Mouse (Mus musculus) hindbrain, embryonic 16.5 days (tissue): ENCODE results near the gene Hsd11b1. TPM values are rescaled to one million over a fixed set of nuclear protein-coding genes. Genes with fewer than 3 reads are reported as not detected.

Experiments
- ATAC-seq: fragments of 200-750 bp; cut with Nextera tagmentation; 2 replicates; pipeline ENCODE4 v1.8.0; 2017; ENCODE audit warnings: moderate TSS enrichment, moderate library complexity
- H3K27ac ChIP-seq: fragments of 300-500 bp; sonication (generic); 2 replicates; pipeline ENCODE4 v1.5.1; 2014; ENCODE audit warnings: low read depth, mild to moderate bottlenecking, control low read depth, low read length, moderate library complexity
- H3K27me3 ChIP-seq: fragments of 300-500 bp; sonication (generic); replicated peaks from 2 replicates; pipeline ENCODE4 v1.6.1; 2014; ENCODE audit warnings: low read length; ENCODE audit not compliant: control insufficient read depth, insufficient read depth
- H3K36me3 ChIP-seq: fragments of 300-500 bp; sonication (generic); 2 replicates; pipeline ENCODE4 v1.6.1; 2014; ENCODE audit warnings: mild to moderate bottlenecking, low read length, moderate library complexity, mixed read lengths; ENCODE audit not compliant: control insufficient read depth, insufficient read depth
- H3K4me1 ChIP-seq: fragments of 300-500 bp; sonication (generic); 2 replicates; pipeline ENCODE4 v1.6.1; 2014; ENCODE audit warnings: low read depth, low read length; ENCODE audit not compliant: control insufficient read depth, insufficient read depth
- H3K4me2 ChIP-seq: fragments of 300-500 bp; sonication (generic); 2 replicates; pipeline ENCODE4 v1.6.1; 2014; ENCODE audit warnings: mild to moderate bottlenecking, low read length, control low read depth, moderate library complexity
- H3K4me3 ChIP-seq: fragments of 300-500 bp; sonication (generic); 2 replicates; pipeline ENCODE4 v1.5.1; 2014; ENCODE audit warnings: mild to moderate bottlenecking, low read length, control low read depth, moderate library complexity
- H3K9ac ChIP-seq: fragments of 300-500 bp; sonication (generic); 2 replicates; pipeline ENCODE4 v1.6.1; 2014; ENCODE audit warnings: low read depth, mild to moderate bottlenecking, control low read depth, low read length, moderate library complexity
- H3K9me3 ChIP-seq: fragments of 300-500 bp; sonication (generic); 2 replicates; pipeline ENCODE4 v1.6.1; 2014; ENCODE audit warnings: mild to moderate bottlenecking, low read length, moderate library complexity; ENCODE audit not compliant: control insufficient read depth
- WGBS: fragments of 180-500 bp; shearing (Covaris S2); extraction: QIAGEN DNeasy Blood & Tissue Kit; methylation state at CpG from one replicate; pipeline ENCODE4 v1.1.7; 2014; 5-methylcytosine and 5-hydroxymethylcytosine counted together
- polyA plus RNA-seq: library from polyadenylated mRNA; unstranded; fragments of >200 nt; fragmentation: Nextera tagmentation; extraction: Ambion mirVana; gene quantifications from 2 replicates; pipeline ENCODE4 v1.2.1, GENCODE M21; 2015

The Hsd11b1 gene
- polyA plus RNA-seq, 1 experiment from 2014 or later = 0.89 TPM

DNA sequence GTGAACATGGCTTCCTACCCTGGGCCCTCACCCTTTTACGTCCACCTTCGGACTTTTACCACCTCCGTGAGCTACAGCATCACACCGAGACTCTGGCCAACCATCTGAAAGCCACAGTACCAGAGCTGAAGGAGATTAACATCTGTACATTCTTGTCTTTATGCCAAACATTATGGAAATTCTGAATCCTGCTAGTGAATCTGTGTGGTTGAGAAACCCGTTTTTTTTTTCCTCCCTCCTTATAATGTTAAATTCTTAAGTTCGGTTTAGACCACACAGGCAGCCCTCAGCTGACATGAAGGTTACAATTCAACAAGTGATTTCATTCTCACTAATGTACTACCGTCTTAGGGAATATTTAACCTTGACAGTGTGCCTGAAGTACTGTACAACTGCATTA, 28.9 kb downstream of the Hsd11b1 start:
- ATAC-seq = no peak
- Histone ChIP-seq H3K4me1 (no peaks in the 10 kb centered on the region), H3K36me3 (no peaks in the 10 kb centered on the region), H3K27ac (no peak overlapping the region), H3K27me3 (no peaks in the 10 kb centered on the region), H3K9me3 (no peaks in the 10 kb centered on the region), H3K4me2 (no peak overlapping the region), H3K9ac (no peak overlapping the region), H3K4me3 (no peak overlapping the region)
- 91% methylated on average over 7 of the region's 7 CpGs for WGBS

DNA sequence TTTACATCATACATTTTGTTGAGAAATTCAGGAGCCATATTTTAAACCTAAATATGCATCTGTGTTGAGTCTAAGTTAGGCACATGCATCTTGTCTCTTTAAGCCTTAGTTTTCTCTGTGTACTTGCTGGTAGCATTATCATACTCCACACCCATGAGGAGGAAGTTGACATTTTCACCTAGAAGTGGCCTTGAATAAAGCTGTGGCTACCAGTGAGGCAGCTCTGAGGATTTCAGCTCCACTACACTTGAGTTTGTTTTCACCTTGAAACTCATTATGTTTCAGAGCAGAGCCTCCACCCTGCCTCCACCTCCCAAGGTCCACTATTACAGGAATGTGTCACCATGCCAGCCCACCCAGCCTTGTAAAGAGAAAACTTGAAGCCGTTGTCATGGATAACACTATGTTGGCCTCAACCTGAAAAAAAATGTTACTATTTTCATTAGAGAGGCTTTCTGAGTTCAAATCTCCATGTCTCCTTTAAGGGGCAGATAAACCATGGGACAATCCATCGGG, 29.7 kb downstream of the Hsd11b1 start:
- WGBS = 98% methylated on average over 2 of the region's 2 CpGs

DNA sequence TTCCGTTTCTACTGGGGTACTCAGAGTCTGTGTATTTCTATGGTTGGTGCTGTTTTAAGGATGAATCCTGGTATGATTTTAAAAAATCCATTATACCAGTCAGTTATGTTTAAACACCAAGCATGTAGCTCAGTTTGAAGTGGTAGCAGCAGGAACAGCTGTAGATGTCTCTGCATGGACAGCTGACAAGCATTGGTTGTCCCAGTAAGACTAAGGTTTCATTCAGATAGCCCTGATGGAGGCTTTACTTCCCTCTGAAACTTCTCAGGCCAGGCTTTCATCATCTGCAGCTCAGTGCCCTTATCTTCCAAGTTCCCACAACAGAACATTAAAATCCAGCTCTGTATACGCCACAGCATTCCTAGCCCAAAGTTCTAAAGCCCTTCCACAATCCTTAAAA, 31.1 kb downstream of the Hsd11b1 start:
- H3K9ac ChIP-seq = no peak overlapping the region
- no peaks in the 10 kb centered on the region for H3K4me1 ChIP-seq
- H3K4me3 ChIP-seq = no peak overlapping the region
- ATAC-seq = no peak
- H3K27me3 ChIP-seq = no peaks in the 10 kb centered on the region
- no peaks in the 10 kb centered on the region for H3K9me3 ChIP-seq
- H3K36me3 ChIP-seq = no peaks in the 10 kb centered on the region
- H3K27ac ChIP-seq = no peak overlapping the region
- no peak overlapping the region for H3K4me2 ChIP-seq
- WGBS = 83% methylated on average over 2 of the region's 2 CpGs

More for the DNA sequence above, 29.7 kb downstream of the Hsd11b1 start:
- Histone ChIP-seq H3K36me3 (no peaks in the 10 kb centered on the region), H3K9me3 (no peaks in the 10 kb centered on the region), H3K4me1 (no peaks in the 10 kb centered on the region), H3K27ac (no peak overlapping the region), H3K4me2 (no peak overlapping the region), H3K4me3 (no peak overlapping the region), H3K27me3 (no peaks in the 10 kb centered on the region), H3K9ac (no peak overlapping the region)
- ATAC-seq = no peak

DNA sequence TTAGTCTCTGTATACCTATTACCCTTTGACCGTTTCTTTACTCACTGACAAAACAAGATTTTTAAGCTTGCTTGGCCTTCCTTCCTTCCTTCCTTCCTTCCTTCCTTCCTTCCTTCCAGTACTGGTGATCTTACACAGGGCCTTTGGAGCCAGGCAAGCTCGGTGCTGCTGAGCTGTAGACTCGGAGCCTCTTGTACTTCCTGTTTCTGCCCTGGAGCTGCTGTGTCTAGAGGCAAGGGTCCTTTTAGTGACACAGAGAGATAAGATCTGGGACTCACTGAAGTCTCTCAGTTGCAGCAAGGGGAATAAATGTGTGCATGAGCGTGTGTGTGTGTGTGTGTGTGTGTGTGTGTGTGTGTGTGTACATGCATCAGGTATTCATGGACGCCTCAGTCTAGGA, 32.9 kb downstream of the Hsd11b1 start:
- no peak overlapping the region for H3K4me3 ChIP-seq
- H3K36me3 ChIP-seq = no peaks in the 10 kb centered on the region
- no peaks in the 10 kb centered on the region for H3K4me1 ChIP-seq
- H3K27ac ChIP-seq = no peak overlapping the region
- no peak for ATAC-seq
- H3K9me3 ChIP-seq = no peaks in the 10 kb centered on the region
- H3K9ac ChIP-seq = no peak overlapping the region
- H3K27me3 ChIP-seq = no peaks in the 10 kb centered on the region
- H3K4me2 ChIP-seq = no peak overlapping the region
- whole genome bisulfite sequencing = 87% methylated on average over 5 of the region's 5 CpGs

DNA sequence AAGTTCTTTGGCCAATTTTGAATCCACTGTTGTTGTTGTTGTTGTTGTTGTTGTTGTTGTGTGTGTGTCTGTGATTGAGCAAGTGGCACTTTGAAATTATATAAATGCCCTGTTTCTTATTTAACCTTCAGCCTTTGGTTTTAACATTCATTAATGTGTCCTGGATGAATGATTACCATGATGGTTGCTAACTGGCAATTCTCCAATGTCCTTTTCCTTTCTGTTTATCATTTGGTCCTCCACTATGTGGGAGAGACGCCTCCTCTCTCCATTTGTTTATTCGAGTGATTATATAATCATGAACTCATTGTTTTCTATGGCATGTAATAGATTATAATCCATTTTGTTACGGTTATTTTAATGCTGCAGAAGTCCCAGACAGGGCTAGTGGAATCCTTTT, 33.3 kb downstream of the Hsd11b1 start:
- Histone ChIP-seq H3K27me3 (no peaks in the 10 kb centered on the region), H3K4me3 (no peak overlapping the region), H3K4me2 (no peak overlapping the region), H3K9me3 (no peaks in the 10 kb centered on the region), H3K27ac (no peak overlapping the region), H3K9ac (no peak overlapping the region), H3K4me1 (no peaks in the 10 kb centered on the region), H3K36me3 (no peaks in the 10 kb centered on the region)
- 76% methylated on average over 3 of the region's 3 CpGs for WGBS
- ATAC-seq = no peak

DNA sequence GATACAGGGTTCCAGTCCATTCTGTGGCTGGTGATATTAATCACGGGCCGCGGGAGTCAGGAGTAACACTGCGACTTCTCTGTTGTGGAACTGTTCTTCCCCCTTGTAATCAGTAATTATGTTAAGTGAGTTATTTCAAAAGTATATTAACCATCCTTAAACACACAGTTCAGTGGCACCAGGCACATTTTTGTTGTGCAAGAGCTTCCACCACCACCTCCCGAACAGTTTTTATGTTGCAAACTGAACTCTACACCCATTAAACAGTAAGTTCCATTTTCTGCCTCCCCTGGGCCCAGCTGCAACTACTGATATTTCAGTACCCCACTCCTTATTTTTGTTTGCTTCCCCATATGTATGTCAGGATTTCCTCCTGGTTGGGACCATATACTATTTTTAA, 34.3 kb downstream of the Hsd11b1 start:
- no peak overlapping the region for H3K4me2 ChIP-seq
- no peak overlapping the region for H3K27ac ChIP-seq
- WGBS = 95% methylated on average over 5 of the region's 5 CpGs
- no peaks in the 10 kb centered on the region for H3K9me3 ChIP-seq
- H3K4me3 ChIP-seq = no peak overlapping the region
- no peak for ATAC-seq
- no peaks in the 10 kb centered on the region for H3K4me1 ChIP-seq
- H3K36me3 ChIP-seq = no peaks in the 10 kb centered on the region
- H3K27me3 ChIP-seq = no peaks in the 10 kb centered on the region
- H3K9ac ChIP-seq = no peak overlapping the region

DNA sequence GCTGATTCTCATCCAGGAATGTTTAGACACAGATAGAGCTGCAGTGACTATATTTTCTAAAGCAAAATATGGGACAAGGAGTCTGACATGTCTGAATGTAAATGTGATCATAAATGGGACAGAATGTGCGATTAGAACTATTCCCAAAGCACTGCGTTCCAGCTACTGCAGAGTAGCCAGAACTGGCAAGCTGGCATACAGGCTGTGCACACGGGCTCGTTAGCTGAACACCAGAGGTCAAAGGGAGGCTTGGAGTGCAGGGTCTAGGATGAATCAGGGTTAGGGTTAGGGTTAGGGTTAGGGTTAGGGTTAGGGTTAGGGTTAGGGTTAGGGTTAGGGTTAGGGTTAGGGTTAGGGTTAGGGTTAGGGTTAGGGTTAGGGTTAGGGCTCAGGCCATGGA, 36.3 kb downstream of the Hsd11b1 start:
- ATAC-seq = no peak
- Histone ChIP-seq H3K4me3 (no peak overlapping the region), H3K4me2 (no peak overlapping the region), H3K4me1 (no peaks in the 10 kb centered on the region), H3K9me3 (no peaks in the 10 kb centered on the region), H3K36me3 (no peaks in the 10 kb centered on the region), H3K27ac (no peak overlapping the region), H3K27me3 (no peaks in the 10 kb centered on the region), H3K9ac (no peak overlapping the region)
- 73% methylated on average over 4 of the region's 4 CpGs for WGBS

DNA sequence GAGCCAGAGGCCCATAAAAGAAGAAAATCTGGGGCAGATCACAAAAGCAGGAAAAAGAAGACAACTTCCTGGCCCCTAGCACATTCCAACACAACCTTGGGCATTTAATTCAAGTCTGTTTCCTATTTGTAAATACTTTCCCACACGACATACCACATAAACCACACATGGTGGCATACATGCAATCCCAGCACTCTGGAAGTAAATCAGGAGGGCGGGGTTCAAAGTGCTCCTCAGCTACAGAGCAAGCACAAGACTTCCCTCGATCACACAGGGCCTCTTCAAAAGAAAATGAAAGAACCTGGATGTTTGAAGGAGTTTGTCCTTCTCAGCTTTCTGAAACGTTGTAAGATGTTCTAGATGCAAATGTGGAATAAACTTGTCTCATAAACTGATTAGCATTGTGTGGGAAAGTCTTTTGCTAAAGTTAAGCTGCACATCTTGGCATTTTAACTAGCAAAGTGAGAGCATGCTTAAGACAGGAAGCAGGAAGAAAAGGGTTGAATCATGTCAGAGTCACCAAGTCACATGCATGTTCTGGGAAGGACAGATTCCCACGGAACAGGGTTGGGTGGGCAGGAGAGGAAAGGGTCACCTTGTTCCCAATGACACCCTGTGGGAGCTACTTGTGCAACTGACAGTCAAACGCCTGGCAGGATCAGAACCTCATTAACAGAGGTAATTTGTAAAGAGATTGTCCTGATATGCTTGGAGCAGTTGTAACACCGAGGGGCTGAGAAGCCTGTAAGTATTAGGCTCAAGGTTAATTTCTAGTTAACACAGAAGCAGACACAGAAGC, 37.0 kb downstream of the Hsd11b1 start:
- Histone ChIP-seq H3K27me3 (no peaks in the 10 kb centered on the region), H3K4me3 (no peak overlapping the region), H3K4me2 (no peak overlapping the region), H3K36me3 (no peaks in the 10 kb centered on the region), H3K9me3 (no peaks in the 10 kb centered on the region), H3K9ac (no peak overlapping the region), H3K4me1 (no peaks in the 10 kb centered on the region), H3K27ac (no peak overlapping the region)
- no peak for ATAC-seq
- 58% methylated on average over 7 of the region's 7 CpGs for WGBS

DNA sequence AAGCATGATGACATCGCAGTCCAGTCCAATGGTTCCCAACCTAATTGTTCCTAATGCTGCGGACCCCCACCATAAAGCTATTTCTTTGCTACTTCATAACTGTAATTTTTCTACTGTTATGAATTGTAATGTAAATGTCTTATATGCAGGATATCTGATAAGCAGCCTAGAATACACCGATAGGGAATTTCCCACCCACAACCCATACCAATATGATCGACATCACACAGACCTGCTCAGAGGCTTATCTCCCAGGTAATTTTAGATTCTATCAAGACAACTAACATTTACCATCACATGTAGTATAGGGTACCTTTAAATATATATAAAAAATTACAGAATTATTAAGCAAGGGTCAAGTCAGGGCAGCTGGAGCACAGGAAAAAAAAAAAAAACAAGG, 37.8 kb downstream of the Hsd11b1 start:
- Histone ChIP-seq H3K27ac (no peak overlapping the region), H3K36me3 (no peaks in the 10 kb centered on the region), H3K27me3 (no peaks in the 10 kb centered on the region), H3K9me3 (no peaks in the 10 kb centered on the region), H3K4me3 (no peak overlapping the region), H3K4me2 (no peak overlapping the region), H3K9ac (no peak overlapping the region), H3K4me1 (no peaks in the 10 kb centered on the region)
- no peak for ATAC-seq
- WGBS = 94% methylated on average over 4 of the region's 4 CpGs
